Mouse (Mus musculus): ENCODE results near the gene Zp1.

Gene Zp1

DNA sequence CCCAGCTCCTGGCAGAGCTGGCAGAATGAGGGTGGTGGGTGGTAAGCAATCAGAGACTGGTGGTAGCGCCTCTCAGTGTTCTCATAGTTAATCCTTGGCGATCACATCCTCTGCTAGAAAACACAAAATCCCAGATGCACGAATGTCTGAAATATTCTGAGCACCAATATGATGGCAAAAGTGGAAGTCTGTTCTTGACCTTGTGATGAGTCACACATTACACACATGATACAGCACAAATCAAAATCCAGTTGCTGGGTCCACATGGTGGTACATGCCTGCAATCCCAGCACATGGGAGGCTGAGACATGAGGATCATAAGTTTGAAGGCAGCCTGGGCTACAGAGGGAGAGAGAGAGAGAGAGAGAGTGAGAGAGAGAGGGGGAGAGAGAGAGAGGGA is 626 bp upstream of the Zp1 start:
- no peak for DNase-seq (ENCODE audit: low read depth)

GRCm38 (mm10) chr19:10918321-10918991 is 2.0 kb downstream of the Zp1 start:
- DNase-seq (ENCODE audit: low read depth): no peak

GRCm38 (mm10) chr19:10916506-10916905 is 3.9 kb downstream of the Zp1 start:
- no peak for DNase-seq (ENCODE audit: low read depth)

- no peak for DNase-seq (ENCODE audit: low read depth)
Observed at GRCm38 (mm10) chr19:10914870-10915269, 5.6 kb downstream of the Zp1 start.

DNA sequence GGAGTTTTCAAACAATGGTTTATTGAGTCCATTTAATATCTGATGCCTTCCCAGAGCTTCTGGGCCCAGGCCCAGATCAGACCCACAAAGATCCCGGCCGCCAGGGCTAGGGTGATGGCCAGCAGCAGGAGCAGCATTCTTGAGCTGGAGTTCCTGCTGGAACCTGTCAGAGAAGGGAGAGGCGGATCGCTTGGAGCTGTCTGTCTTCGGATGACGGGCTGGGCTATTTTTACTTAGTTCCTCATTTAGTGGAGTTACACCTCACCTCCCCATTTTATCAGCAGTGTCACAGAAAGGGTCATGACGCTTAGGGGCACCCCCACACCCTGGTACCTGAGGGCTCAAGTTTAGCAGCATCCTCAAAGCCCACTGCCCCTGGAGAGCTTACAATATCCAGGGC is 6.1 kb downstream of the Zp1 start:
- DNase-seq (ENCODE audit: low read depth): no peak

GRCm38 (mm10) chr19:10909087-10909721 is 11.2 kb downstream of the Zp1 start:
- no peak for DNase-seq (ENCODE audit: low read depth)

GRCm38 (mm10) chr19:10907891-10908290 is 12.5 kb downstream of the Zp1 start:
- DNase-seq (ENCODE audit: low read depth): peak; percentile 74

DNA sequence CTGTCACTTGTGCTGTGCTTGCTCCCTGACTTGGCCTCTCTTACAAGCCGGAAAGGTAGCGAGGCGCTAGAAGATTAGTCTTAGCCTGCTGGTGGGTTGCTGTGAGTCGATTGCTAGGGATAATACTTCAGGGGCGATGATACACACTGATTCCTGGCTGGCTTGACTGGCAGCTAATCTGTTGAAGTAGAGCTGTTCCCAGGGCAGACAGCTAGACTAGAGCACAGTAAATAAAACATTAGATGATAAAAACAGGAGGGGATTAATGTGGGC is 14.8 kb downstream of the Zp1 start:
- DNase-seq (ENCODE audit: low read depth): no peak

GRCm38 (mm10) chr19:10904927-10905727 is 15.3 kb downstream of the Zp1 start:
- DNase-seq (ENCODE audit: low read depth): no peak

- DNase-seq (ENCODE audit: low read depth): no peak
Observed at GRCm38 (mm10) chr19:10904512-10904911, 15.9 kb downstream of the Zp1 start.

DNA sequence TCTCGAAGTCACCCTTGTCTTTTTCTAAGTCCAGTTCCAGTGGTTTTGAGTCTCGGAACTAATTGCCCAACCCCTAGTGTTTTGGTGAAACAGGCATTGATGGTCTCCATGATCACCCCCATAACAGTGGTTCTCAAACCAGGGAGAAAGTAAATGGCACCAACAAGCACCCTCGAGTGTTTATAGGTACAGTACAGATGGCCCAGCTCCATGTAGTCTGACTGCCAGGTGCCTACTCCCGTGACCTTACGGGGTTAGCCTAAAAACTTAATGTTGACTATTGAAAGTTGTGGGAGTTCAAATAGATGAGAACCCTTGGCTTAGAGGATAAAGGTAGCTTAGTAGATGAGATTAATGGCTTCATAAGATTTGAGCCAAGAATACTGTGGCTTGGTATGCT is 19.4 kb downstream of the Zp1 start:
- DNase-seq (ENCODE audit: low read depth): no peak

DNA sequence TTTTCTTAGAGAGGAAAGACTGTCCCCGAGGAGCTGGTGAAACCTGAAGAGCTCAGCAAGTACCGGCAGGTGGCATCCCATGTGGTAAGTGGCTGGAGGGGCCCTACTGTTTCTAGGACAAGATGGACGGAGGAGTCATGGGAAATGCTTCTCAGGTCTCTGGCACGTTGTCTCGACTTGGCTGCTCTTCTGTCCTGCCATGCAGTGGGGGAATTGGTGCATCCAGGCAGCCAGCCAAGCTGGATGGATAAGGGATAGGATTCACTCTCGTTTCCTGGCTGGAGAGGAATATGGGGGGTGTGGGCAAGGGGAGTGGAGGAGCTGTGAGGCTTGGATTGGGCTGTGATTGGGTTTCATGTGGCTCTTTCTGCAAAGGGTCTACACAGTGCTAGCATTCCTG is 20.1 kb downstream of the Zp1 start:
- DNase-seq (ENCODE audit: low read depth): no peak

GRCm38 (mm10) chr19:10897491-10897890 is 22.9 kb downstream of the Zp1 start:
- DNase-seq (ENCODE audit: low read depth): no peak

- no peak for DNase-seq (ENCODE audit: low read depth)
Observed at GRCm38 (mm10) chr19:10896849-10897248, 23.6 kb downstream of the Zp1 start.

DNA sequence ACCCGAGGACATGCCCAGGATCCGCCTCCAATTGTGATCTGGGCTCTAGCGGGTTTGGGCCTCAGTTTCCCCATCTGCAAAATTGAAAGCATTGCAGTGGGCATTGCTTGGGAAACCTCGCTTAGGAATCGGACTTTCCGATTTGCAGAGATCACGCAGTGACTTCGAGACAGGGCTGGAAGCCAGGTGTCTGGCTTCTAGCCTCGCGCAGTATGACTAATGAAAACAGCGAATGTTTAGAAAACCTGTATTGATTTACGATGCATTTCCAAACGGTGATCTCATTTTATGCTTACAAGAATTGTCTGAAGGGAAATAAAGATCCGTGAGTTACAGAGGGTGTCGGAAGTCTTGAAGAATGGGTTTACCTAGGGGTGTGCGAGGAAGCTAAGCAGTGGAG is 24.7 kb downstream of the Zp1 start:
- no peak for DNase-seq (ENCODE audit: low read depth)

- DNase-seq (ENCODE audit: low read depth): peak; percentile 97
Observed at GRCm38 (mm10) chr19:10895016-10895528, 25.4 kb downstream of the Zp1 start, which contains the start of gene Prpf19. Gene Prpf19, plus strand, starts transcription at chr19:10895231.

- no peak for DNase-seq (ENCODE audit: low read depth)
Observed at GRCm38 (mm10) chr19:10892201-10892600, 28.2 kb downstream of the Zp1 start.

GRCm38 (mm10) chr19:10881426-10882154 is 38.8 kb downstream of the Zp1 start, which contains the start of gene Tmem109:
Gene Tmem109, minus strand, starts transcription at chr19:10882001.
- peak; percentile 97 for DNase-seq (ENCODE audit: low read depth)

- DNase-seq (ENCODE audit: low read depth): no peak
Observed at GRCm38 (mm10) chr19:10880975-10881425, 39.4 kb downstream of the Zp1 start.

DNA sequence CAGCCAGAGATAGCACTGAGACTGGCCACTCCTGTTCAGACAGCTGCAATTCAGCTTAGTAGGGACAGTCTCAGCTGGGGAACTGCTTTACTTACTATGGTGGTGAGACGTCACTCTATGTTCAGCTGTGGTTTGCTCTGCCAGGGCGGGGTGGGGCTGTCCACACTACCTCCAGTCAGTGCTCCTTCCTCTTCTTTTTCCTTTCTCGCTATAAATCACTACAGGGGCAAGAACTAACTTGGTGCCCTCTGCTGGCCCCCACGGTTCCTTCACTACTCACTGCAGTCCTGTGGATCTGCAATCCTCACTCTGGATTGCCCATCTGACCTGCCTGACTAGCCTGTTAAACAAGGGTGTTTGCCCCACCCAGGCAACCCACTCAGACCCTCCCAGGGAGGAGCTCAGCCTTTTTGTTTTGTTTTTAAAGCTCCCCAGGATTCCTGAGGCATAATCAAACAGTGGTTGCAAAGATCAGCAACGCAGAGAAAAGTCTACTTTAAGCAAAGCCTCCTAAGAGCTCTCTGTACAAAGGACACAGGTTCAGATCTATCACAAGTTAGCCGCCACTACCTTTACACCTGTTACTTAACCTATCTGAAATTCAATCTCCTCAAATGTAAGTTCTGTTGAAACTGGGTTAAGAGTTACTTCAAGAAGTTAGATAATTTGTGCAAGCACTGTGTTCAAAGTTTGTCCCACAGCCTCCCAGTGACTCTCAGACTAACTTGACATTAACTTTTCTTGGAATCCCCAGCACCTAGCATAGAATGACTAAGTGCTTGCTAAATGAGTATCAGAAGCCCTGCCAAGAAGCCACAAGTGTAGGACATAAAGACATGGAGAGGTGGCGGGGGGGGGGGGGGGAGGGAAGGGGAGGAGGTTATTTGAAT is 40.1 kb downstream of the Zp1 start:
- peak; percentile 86 for DNase-seq (ENCODE audit: low read depth)

DNA sequence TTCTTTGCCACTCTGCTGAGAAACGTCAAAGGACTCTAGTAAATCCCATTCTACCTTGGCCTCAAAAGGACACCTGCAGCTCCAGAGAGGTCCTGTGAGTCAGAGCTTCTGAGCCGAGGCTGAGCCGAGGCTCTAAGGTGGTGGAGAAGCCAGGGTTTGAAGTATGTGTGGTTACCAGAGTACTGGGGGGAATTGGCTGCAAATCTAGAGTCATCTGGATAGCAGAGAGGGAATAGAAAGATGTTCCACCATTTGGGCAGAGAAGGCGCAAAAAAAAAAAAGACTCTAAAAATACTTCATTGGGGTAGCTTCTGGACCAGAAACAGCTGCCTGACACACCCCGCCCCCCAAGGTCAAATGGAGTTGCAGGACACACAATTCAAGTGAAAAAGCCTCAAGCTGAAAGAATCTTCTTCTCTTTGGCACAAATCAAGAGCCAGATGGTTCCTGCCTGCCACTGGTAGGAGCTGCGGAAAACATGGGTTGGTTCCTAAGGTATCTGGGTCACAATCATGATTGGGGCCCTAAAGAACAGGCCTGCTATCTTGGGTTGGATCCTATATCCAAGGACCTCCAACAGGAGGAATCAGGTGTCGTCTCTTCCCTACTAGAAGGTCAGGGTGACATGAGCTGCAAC is 42.1 kb downstream of the Zp1 start:
- DNase-seq (ENCODE audit: low read depth): no peak
